Mouse (Mus musculus) CH12.LX (cell line): ENCODE results near the gene Smoc1. TPM values are rescaled to one million over a fixed set of nuclear protein-coding genes. Genes with fewer than 3 reads are reported as not detected.

Experiments
- DNase-seq: peaks from one replicate; pipeline ENCODE4 v3.0.0-alpha.2; 2013; ENCODE audit errors: extremely low read depth
- H3K27ac ChIP-seq: 2 replicates; pipeline ENCODE4 v1.5.1; 2012; ENCODE audit warnings: low read depth, mild to moderate bottlenecking, control low read depth, moderate library complexity; ENCODE audit not compliant: insufficient read depth
- H3K27me3 ChIP-seq: replicated peaks from 2 replicates; pipeline ENCODE3; 2012; ENCODE audit warnings: inconsistent platforms
- H3K36me3 ChIP-seq, 2 experiments: replicated peaks in 1 of 2; 2 replicates each; pipeline versions ENCODE3 to v1.6.1; 2012; ENCODE audit warnings: inconsistent platforms in 1 of 2, low read length in 1 of 2, mild to moderate bottlenecking in 1 of 2, mixed read lengths in 1 of 2, moderate library complexity in 1 of 2; ENCODE audit not compliant: control insufficient read depth in 1 of 2, insufficient read depth in 1 of 2
- H3K4me1 ChIP-seq, 2 experiments: 2 replicates each; pipeline ENCODE4 v1.6.1; 2012; ENCODE audit warnings: inconsistent platforms in 1 of 2, moderate library complexity in 1 of 2; ENCODE audit not compliant: insufficient read depth in 2 of 2, control insufficient read depth in 1 of 2
- H3K4me2 ChIP-seq: 2 replicates; pipeline ENCODE4 v1.6.1; 2012; ENCODE audit warnings: low read depth, mild to moderate bottlenecking, control low read depth; ENCODE audit not compliant: poor library complexity, insufficient read depth, severe bottlenecking
- H3K4me3 ChIP-seq, 3 experiments: fragments of 150-350 bp in 1 of 3; sonication (generic) in 1 of 3; replicated peaks in 1 of 3; 2 replicates each; pipeline versions ENCODE3 to v1.5.1; 2011 to 2012; ENCODE audit warnings: low read depth in 2 of 3, low read length in 2 of 3, mild to moderate bottlenecking in 2 of 3, moderate library complexity in 2 of 3, control low read depth in 1 of 3, improper control_type of control experiment in 1 of 3, inconsistent platforms in 1 of 3, mixed read lengths in 1 of 3; ENCODE audit not compliant: poor library complexity in 1 of 3
- H3K79me2 ChIP-seq: replicated peaks from 2 replicates; pipeline ENCODE4 v1.6.1; 2012; ENCODE audit warnings: mild to moderate bottlenecking, moderate library complexity; ENCODE audit not compliant: control insufficient read depth, poor library complexity, insufficient read depth, severe bottlenecking; ENCODE audit errors: extremely low read depth
- H3K9ac ChIP-seq: 2 replicates; pipeline ENCODE4 v1.6.1; 2012; ENCODE audit warnings: low read depth, mild to moderate bottlenecking, control low read depth, moderate library complexity; ENCODE audit not compliant: insufficient read depth
- H3K9me3 ChIP-seq: replicated peaks from 2 replicates; pipeline ENCODE3; 2012; ENCODE audit warnings: low read length, inconsistent platforms, mixed read lengths
- CHD1 ChIP-seq: IDR thresholded peaks from 2 replicates; pipeline ENCODE4 v1.6.1; 2012; ENCODE audit warnings: low read depth, low read length, improper control_type of control experiment, inconsistent platforms
- CTCF ChIP-seq, 2 experiments: IDR thresholded peaks in 1 of 2; conservative IDR thresholded peaks in 1 of 2; 2 replicates each; pipeline ENCODE4 v1.5.1; 2011 to 2012; ENCODE audit warnings: low read depth in 2 of 2, low read length in 2 of 2, improper control_type of control experiment in 1 of 2, inconsistent platforms in 1 of 2, mild to moderate bottlenecking in 1 of 2, moderate library complexity in 1 of 2
- EP300 ChIP-seq: IDR thresholded peaks from 2 replicates; pipeline ENCODE4 v1.6.1; 2011; ENCODE audit warnings: low read length, improper control_type of control experiment
- ETS1 ChIP-seq: conservative IDR thresholded peaks from 2 replicates; pipeline ENCODE4 v1.6.1; 2012; ENCODE audit warnings: low read depth, mild to moderate bottlenecking, inconsistent platforms, low read length, improper control_type of control experiment, moderate library complexity
- GABPA ChIP-seq: IDR thresholded peaks from 2 replicates; pipeline ENCODE4 v1.6.1; 2012; ENCODE audit warnings: low read depth, low read length, improper control_type of control experiment, inconsistent platforms; ENCODE audit not compliant: insufficient replicate concordance
- IRF4 ChIP-seq: IDR thresholded peaks from 2 replicates; pipeline ENCODE4 v1.6.1; 2014; ENCODE audit warnings: low read depth, mild to moderate bottlenecking, inconsistent platforms, low read length, improper control_type of control experiment
- JUN ChIP-seq: IDR thresholded peaks from 2 replicates; pipeline ENCODE4 v1.6.1; 2011; ENCODE audit warnings: low read depth, mild to moderate bottlenecking, low read length, improper control_type of control experiment, moderate library complexity; ENCODE audit not compliant: insufficient read depth
- MAFK ChIP-seq: IDR thresholded peaks from 2 replicates; pipeline ENCODE4 v1.6.1; 2011; ENCODE audit warnings: low read length, improper control_type of control experiment; ENCODE audit not compliant: insufficient replicate concordance
- MAX ChIP-seq: IDR thresholded peaks from 2 replicates; pipeline ENCODE4 v1.6.1; 2011; ENCODE audit warnings: low read length, improper control_type of control experiment
- NELFE ChIP-seq: IDR thresholded peaks from 2 replicates; pipeline ENCODE4 v1.6.1; 2011; ENCODE audit warnings: low read depth, low read length, improper control_type of control experiment
- NRF1 ChIP-seq: IDR thresholded peaks from 2 replicates; pipeline ENCODE4 v1.6.1; 2014; ENCODE audit warnings: low read depth, mild to moderate bottlenecking, inconsistent platforms, low read length, improper control_type of control experiment, moderate library complexity
- RAD21 ChIP-seq: IDR thresholded peaks from 2 replicates; pipeline ENCODE4 v1.6.1; 2011; ENCODE audit warnings: low read depth, mild to moderate bottlenecking, low read length, improper control_type of control experiment, moderate library complexity
- UBTF ChIP-seq: IDR thresholded peaks from 2 replicates; pipeline ENCODE4 v1.6.1; 2012; ENCODE audit warnings: low read depth, mild to moderate bottlenecking, inconsistent platforms, low read length, improper control_type of control experiment, moderate library complexity
- ZMIZ1 ChIP-seq: IDR thresholded peaks from 2 replicates; pipeline ENCODE4 v1.6.1; 2012; ENCODE audit warnings: low read depth, mild to moderate bottlenecking, inconsistent platforms, low read length, improper control_type of control experiment
- dilution Hi-C: fragments of 300-500 bp; cut with MboI; formaldehyde crosslinking; loops from 2 replicates; pipeline ENCODE4 v1.14.3; 2020; ENCODE audit warnings: low sequenced_read_pairs; ENCODE audit not compliant: extremely low pct_unique_long_range_greater_than_20kb, extremely low pct_ligation_motif_present
- in situ Hi-C: fragments of 300-500 bp; cut with MboI; formaldehyde crosslinking; loops from 3 replicates; pipeline ENCODE4 v1.14.3; 2019; ENCODE audit warnings: low sequenced_read_pairs, low pct_ligation_motif_present, low pct_unique_long_range_greater_than_20kb, mixed read lengths
- polyA plus RNA-seq: library from polyadenylated mRNA; unstranded; fragments of >175 nt; gene quantifications from 2 replicates; pipeline ENCODE4 v1.2.1, GENCODE M21; 2012; ENCODE audit warnings: low read depth; ENCODE audit not compliant: insufficient read length
- total RNA-seq, 2 experiments: library from RNA; depleted of rRNA; stranded (reverse); fragments of 300-350 nt in 1 of 2; fragments of >200 nt in 1 of 2; gene quantifications; 2 replicates each; pipeline ENCODE4 v1.2.3; 2012 to 2014

The Smoc1 gene
- total and polyA plus RNA-seq, 3 experiments: 11.0 to 23.0 (median 11.6) TPM

DNA sequence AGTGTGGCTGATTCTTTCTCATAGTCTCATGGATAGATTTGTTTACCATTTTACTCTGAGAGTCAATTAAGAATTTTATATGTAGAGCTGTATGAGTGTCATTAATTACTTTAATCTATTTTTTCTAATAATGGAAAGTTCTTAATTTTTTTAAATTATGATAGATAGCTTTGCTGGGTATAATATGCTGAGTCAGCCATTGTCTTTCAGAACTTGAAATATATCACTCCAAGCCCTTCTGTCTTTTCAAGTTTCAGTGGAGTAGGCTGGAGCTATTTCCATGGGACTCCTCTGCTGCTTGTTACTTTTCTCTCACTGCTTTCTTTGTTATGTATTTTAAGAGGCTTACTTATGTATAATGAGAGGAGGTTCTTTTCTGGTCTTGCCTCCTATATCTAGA lies 93.7 kb downstream of the Smoc1 start:
- Histone ChIP-seq H3K27me3 (no peaks in the 10 kb centered on the region), H3K9me3 (peaks cover 4% of the 10 kb centered on the region), H3K4me1 (no peaks in the 10 kb centered on the region), H3K79me2 (no peaks in the 10 kb centered on the region), H3K4me3 (no peak overlapping the region), H3K9ac (no peak overlapping the region), H3K36me3 (peaks cover 0 to 20% of the 10 kb centered on the region in 2 experiments), H3K4me2 (no peak overlapping the region), H3K27ac (no peak overlapping the region)
- dilution Hi-C loops: no loop called here
- in situ Hi-C loops: no loop called here
- DNase-seq: no peak
- TF ChIP-seq JUN (no peak), MAFK (peak; percentile 98)

DNA sequence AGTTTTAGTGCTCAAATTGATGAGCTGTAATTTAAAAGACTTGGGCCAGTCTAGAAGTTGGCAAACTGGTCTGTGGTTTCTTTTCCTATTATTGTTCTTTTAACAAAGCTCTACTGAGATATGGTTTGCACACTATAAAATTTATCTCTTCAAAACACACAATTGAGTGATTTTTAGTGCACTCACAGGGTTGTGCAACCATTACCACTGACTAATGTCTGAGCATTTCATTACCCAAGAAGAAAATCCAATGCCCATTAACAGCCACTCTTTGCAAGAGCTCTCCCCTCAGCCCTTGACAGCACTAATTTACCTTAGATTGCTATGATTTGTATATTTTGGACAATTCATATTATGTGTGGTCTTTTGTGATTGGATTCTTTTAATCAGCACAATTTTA lies 97.2 kb downstream of the Smoc1 start:
- no peak for TF ChIP-seq IRF4
- no peak for TF ChIP-seq CHD1
- TF ChIP-seq CTCF (conservative IDR thresholded peaks at IDR 0.05 in 1 of 2, IDR thresholded peaks at IDR 0.05 in 1 of 2; ENCODE audit: low read depth in 2 of 2, low read length in 2 of 2): no peak
- no peak for TF ChIP-seq ETS1
- no peak for TF ChIP-seq ZMIZ1
- TF ChIP-seq GABPA: no peak
- no peak for TF ChIP-seq RAD21
- TF ChIP-seq NRF1: no peak
- TF ChIP-seq JUN: no peak
- TF ChIP-seq, all 38 proteins: peak for 0
- in situ Hi-C loops: no loop called here
- dilution Hi-C loops: no loop called here
- no peak overlapping the region for H3K4me2 ChIP-seq
- peaks cover 0 to 40% of the 10 kb centered on the region in 2 experiments for H3K36me3 ChIP-seq
- H3K9me3 ChIP-seq: peaks cover 4% of the 10 kb centered on the region
- H3K27me3 ChIP-seq: no peaks in the 10 kb centered on the region
- no peaks in the 10 kb centered on the region for H3K4me1 ChIP-seq
- H3K9ac ChIP-seq: no peak overlapping the region
- no peak for DNase-seq
- no peaks in the 10 kb centered on the region for H3K79me2 ChIP-seq
- H3K4me3 ChIP-seq: no peak overlapping the region
- H3K27ac ChIP-seq: no peak overlapping the region

- Histone ChIP-seq H3K4me3 (no peak overlapping the region), H3K36me3 (peaks cover 0 to 49% of the 10 kb centered on the region in 2 experiments), H3K4me1 (peaks cover 0 to 8% of the 10 kb centered on the region in 2 experiments; a peak in 2 of 4 replicates), H3K9me3 (no peaks in the 10 kb centered on the region), H3K27me3 (no peaks in the 10 kb centered on the region), H3K4me2 (no peak overlapping the region), H3K79me2 (no peaks in the 10 kb centered on the region), H3K9ac (no peak overlapping the region), H3K27ac (no peak overlapping the region)
- no peak for TF ChIP-seq NRF1
- no peak for TF ChIP-seq GABPA
- no peak for TF ChIP-seq NELFE
- no peak for TF ChIP-seq MAX
- TF ChIP-seq EP300: no peak
- TF ChIP-seq UBTF: no peak
- no peak for DNase-seq
- in situ Hi-C loops: no loop called here
- dilution Hi-C loops: no loop called here
Measured at GRCm38 (mm10) chr12:81126842-81127241, 100.2 kb downstream of the Smoc1 start.
